Mouse (Mus musculus): Measurements from ENCODE around the gene Plcb1. TPM values are rescaled to one million over a fixed set of nuclear protein-coding genes. Genes with fewer than 3 reads are reported as not detected.

Plcb1 gene
- total RNA-seq, 1 experiment, result 0.89 TPM

DNA sequence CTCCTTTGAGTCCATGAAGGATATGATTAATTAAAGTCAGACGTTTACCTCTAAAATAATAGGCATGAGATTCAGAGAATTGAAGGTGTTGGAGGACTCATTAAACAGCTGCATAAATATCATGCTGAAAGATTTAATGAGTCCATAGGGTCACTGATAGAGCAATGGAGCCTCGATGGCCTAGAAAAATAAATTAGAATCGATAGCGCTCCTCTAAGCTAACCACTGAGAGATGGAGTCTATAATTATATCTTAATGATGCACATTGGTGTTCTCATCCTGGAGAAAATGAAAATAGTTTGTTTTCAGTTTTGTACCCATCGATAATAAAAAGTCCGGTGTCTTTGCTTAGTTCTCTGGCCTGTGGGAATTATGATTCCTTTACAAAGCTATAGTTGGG is 617.5 kb downstream of the Plcb1 start:
- no peak overlapping the region for H3K9ac ChIP-seq (ENCODE audit: insufficient read depth, low read depth, low read length, poor library complexity, severe bottlenecking)
- H3K4me1 ChIP-seq (ENCODE audit: control insufficient read depth in 2 of 2, insufficient read depth in 2 of 2, low read length in 2 of 2, poor library complexity in 1 of 2), result no peaks in the 10 kb centered on the region
- no peaks in the 10 kb centered on the region for H3K36me3 ChIP-seq (ENCODE audit: control insufficient read depth, insufficient read depth, low read length, poor library complexity, severe bottlenecking)
- H3K4me3 ChIP-seq (ENCODE audit: insufficient read depth in 1 of 2, low read depth in 1 of 2, low read length in 2 of 2, poor library complexity in 1 of 2, severe bottlenecking in 1 of 2), result no peak overlapping the region
- no peak overlapping the region for H3K27ac ChIP-seq (ENCODE audit: insufficient read depth, low read depth, low read length, poor library complexity, severe bottlenecking)
- no peak for DNase-seq (ENCODE audit: low read depth, low spot score)
- in situ Hi-C loops (cut with MboI; ENCODE audit: low sequenced_read_pairs in 2 of 2, unreplicated experiment in 2 of 2), result no loop called here
- no peaks in the 10 kb centered on the region for H3K9me3 ChIP-seq (ENCODE audit: control insufficient read depth, insufficient read depth, low read depth, low read length)
- no peak for TF ChIP-seq MAFK (IDR thresholded peaks at IDR 0.05; ENCODE audit: insufficient read depth, low read depth, low read length)
- TF ChIP-seq ZC3H11A (IDR thresholded peaks at IDR 0.05; ENCODE audit: borderline replicate concordance, low read depth, low read length), result no peak

DNA sequence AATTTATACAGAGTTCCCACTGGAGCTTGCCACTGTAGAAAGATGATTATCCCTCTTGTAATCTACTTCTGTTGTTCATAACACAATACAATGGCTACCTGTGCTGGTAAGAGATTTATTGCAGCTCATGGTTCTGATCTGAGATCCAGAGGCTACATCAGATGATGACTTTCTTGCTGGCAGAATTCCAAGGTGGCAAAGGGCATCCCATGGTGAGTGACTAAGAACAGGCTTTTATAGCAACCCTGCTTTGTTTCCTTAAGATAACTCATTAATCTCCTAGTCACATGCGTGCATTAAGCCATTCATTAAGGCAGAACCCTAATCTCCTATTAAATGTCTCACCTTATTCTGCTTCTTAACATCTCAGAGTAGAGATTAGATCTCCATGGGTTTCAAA is 618.2 kb downstream of the Plcb1 start:
- H3K36me3 ChIP-seq (ENCODE audit: control insufficient read depth, insufficient read depth, low read length, poor library complexity, severe bottlenecking), result no peaks in the 10 kb centered on the region
- no peaks in the 10 kb centered on the region for H3K4me1 ChIP-seq (ENCODE audit: control insufficient read depth in 2 of 2, insufficient read depth in 2 of 2, low read length in 2 of 2, poor library complexity in 1 of 2)
- H3K9ac ChIP-seq (ENCODE audit: insufficient read depth, low read depth, low read length, poor library complexity, severe bottlenecking), result no peak overlapping the region
- in situ Hi-C loops (cut with MboI; ENCODE audit: low sequenced_read_pairs in 2 of 2, unreplicated experiment in 2 of 2), result no loop called here
- H3K4me3 ChIP-seq (ENCODE audit: insufficient read depth in 1 of 2, low read depth in 1 of 2, low read length in 2 of 2, poor library complexity in 1 of 2, severe bottlenecking in 1 of 2), result no peak overlapping the region
- no peak overlapping the region for H3K27ac ChIP-seq (ENCODE audit: insufficient read depth, low read depth, low read length, poor library complexity, severe bottlenecking)
- TF ChIP-seq CHD2 (IDR thresholded peaks at IDR 0.05; ENCODE audit: low read depth, low read length), result no peak
- no peak for TF ChIP-seq MAFK (IDR thresholded peaks at IDR 0.05; ENCODE audit: insufficient read depth, low read depth, low read length)
- TF ChIP-seq ZC3H11A (IDR thresholded peaks at IDR 0.05; ENCODE audit: borderline replicate concordance, low read depth, low read length), result no peak
- TF ChIP-seq HCFC1 (IDR thresholded peaks at IDR 0.05; ENCODE audit: borderline replicate concordance, insufficient read depth, low read length), result no peak
- no peak for TF ChIP-seq ZNF384 (IDR thresholded peaks at IDR 0.05; ENCODE audit: low read depth, low read length)
- H3K9me3 ChIP-seq (ENCODE audit: control insufficient read depth, insufficient read depth, low read depth, low read length), result no peaks in the 10 kb centered on the region
- DNase-seq (ENCODE audit: low read depth, low spot score), result no peak

DNA sequence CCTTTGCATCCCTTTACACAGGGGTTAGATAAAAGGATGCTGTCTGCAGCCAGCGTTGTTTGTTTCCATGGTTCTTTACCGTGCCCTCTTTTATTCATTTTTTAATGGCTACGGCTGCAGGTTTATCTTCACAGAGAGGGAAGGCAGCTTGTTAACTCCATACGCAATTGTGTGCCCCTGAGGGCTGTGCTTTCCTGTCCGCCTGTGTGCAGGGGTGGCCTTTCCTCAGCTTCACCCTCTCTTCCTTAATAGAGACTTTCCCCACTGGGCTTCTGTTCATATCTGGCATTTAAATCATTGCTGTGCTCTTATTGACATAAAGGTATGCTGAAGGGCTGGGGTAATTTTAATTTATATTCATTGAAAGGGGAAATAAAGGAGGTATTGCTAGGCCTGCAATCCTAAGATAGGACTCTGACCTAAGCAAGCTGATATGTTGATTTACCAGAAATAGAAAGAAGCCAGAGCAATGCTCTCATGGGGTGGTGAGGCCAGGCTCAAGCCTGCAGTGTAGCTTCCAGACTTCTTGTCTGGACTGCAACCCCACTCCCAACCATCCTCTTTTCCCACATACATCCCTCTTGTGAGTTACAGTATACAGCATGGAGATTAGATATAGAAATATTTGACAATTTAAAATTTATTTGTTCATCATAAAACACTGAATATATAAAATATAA is 623.7 kb downstream of the Plcb1 start:
- no peaks in the 10 kb centered on the region for H3K36me3 ChIP-seq (ENCODE audit: control insufficient read depth, insufficient read depth, low read length, poor library complexity, severe bottlenecking)
- in situ Hi-C loops (cut with MboI; ENCODE audit: low sequenced_read_pairs in 2 of 2, unreplicated experiment in 2 of 2), result no loop called here
- H3K4me3 ChIP-seq (ENCODE audit: insufficient read depth in 1 of 2, low read depth in 1 of 2, low read length in 2 of 2, poor library complexity in 1 of 2, severe bottlenecking in 1 of 2), result no peak overlapping the region
- H3K9ac ChIP-seq (ENCODE audit: insufficient read depth, low read depth, low read length, poor library complexity, severe bottlenecking), result no peak overlapping the region
- H3K4me1 ChIP-seq (ENCODE audit: control insufficient read depth in 2 of 2, insufficient read depth in 2 of 2, low read length in 2 of 2, poor library complexity in 1 of 2), result no peaks in the 10 kb centered on the region
- no peak for DNase-seq (ENCODE audit: low read depth, low spot score)
- no peaks in the 10 kb centered on the region for H3K9me3 ChIP-seq (ENCODE audit: control insufficient read depth, insufficient read depth, low read depth, low read length)
- H3K27ac ChIP-seq (ENCODE audit: insufficient read depth, low read depth, low read length, poor library complexity, severe bottlenecking), result no peak overlapping the region
- TF ChIP-seq ZNF384 (IDR thresholded peaks at IDR 0.05; ENCODE audit: low read depth, low read length) (no peak), HCFC1 (IDR thresholded peaks at IDR 0.05; ENCODE audit: borderline replicate concordance, insufficient read depth, low read length) (no peak), MAFK (IDR thresholded peaks at IDR 0.05; ENCODE audit: insufficient read depth, low read depth, low read length) (no peak), CHD2 (IDR thresholded peaks at IDR 0.05; ENCODE audit: low read depth, low read length) (no peak), ZC3H11A (IDR thresholded peaks at IDR 0.05; ENCODE audit: borderline replicate concordance, low read depth, low read length) (no peak)

DNA sequence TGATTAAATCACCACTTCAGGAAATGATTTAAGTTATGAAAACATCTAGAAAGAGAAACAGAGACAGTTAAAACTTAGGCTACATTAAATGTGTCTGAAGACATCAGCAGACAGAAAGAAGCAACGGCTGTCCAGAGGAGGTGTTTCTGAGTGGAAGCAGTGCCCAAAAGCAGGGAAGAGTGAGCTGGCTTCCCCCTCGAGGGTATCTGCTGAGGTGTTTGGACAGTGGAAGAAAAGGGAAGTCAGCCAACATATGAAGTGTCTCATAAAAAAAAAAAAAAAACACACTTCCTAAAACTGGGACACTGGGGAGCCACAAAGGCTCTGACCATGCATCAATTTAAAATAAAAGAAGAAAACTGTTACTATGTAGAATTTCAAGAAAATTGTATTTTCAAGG is 625.8 kb downstream of the Plcb1 start:
- in situ Hi-C loops (cut with MboI; ENCODE audit: low sequenced_read_pairs in 2 of 2, unreplicated experiment in 2 of 2), result no loop called here
- H3K4me3 ChIP-seq (ENCODE audit: insufficient read depth in 1 of 2, low read depth in 1 of 2, low read length in 2 of 2, poor library complexity in 1 of 2, severe bottlenecking in 1 of 2), result no peak overlapping the region
- DNase-seq (ENCODE audit: low read depth, low spot score), result no peak

DNA sequence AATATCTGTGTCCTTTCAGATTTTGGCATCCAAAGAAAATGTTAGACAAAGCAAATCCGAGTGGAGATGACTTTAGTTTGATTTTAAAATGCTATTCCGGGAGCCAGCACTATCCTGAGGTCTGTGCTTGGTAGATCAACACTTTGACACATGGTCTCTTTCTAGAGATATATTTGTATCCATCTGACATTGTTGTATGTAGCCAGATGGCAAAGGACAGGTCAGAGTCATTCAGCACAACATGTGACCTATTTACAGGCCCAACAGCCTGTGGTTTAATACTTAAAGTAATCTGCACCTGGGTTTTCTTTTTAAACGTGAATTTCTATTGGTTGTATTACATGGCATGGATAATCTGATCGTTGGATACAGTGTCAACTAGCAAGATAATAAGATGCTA is 629.3 kb downstream of the Plcb1 start:
- Histone ChIP-seq H3K9me3 (ENCODE audit: control insufficient read depth, insufficient read depth, low read depth, low read length) (no peaks in the 10 kb centered on the region), H3K4me1 (ENCODE audit: control insufficient read depth in 2 of 2, insufficient read depth in 2 of 2, low read length in 2 of 2, poor library complexity in 1 of 2) (no peaks in the 10 kb centered on the region), H3K9ac (ENCODE audit: insufficient read depth, low read depth, low read length, poor library complexity, severe bottlenecking) (no peak overlapping the region), H3K4me3 (ENCODE audit: insufficient read depth in 1 of 2, low read depth in 1 of 2, low read length in 2 of 2, poor library complexity in 1 of 2, severe bottlenecking in 1 of 2) (no peak overlapping the region), H3K27ac (ENCODE audit: insufficient read depth, low read depth, low read length, poor library complexity, severe bottlenecking) (no peak overlapping the region), H3K36me3 (ENCODE audit: control insufficient read depth, insufficient read depth, low read length, poor library complexity, severe bottlenecking) (no peaks in the 10 kb centered on the region)
- DNase-seq (ENCODE audit: low read depth, low spot score), result no peak
- in situ Hi-C loops (cut with MboI; ENCODE audit: low sequenced_read_pairs in 2 of 2, unreplicated experiment in 2 of 2), result no loop called here
- TF ChIP-seq MAFK (IDR thresholded peaks at IDR 0.05; ENCODE audit: insufficient read depth, low read depth, low read length), result no peak
- TF ChIP-seq ZNF384 (IDR thresholded peaks at IDR 0.05; ENCODE audit: low read depth, low read length), result no peak
- TF ChIP-seq CHD2 (IDR thresholded peaks at IDR 0.05; ENCODE audit: low read depth, low read length), result no peak
- no peak for TF ChIP-seq ZC3H11A (IDR thresholded peaks at IDR 0.05; ENCODE audit: borderline replicate concordance, low read depth, low read length)

More for the DNA sequence above, 625.8 kb downstream of the Plcb1 start:
- Histone ChIP-seq H3K36me3 (ENCODE audit: control insufficient read depth, insufficient read depth, low read length, poor library complexity, severe bottlenecking) (no peaks in the 10 kb centered on the region), H3K27ac (ENCODE audit: insufficient read depth, low read depth, low read length, poor library complexity, severe bottlenecking) (no peak overlapping the region), H3K9ac (ENCODE audit: insufficient read depth, low read depth, low read length, poor library complexity, severe bottlenecking) (no peak overlapping the region), H3K9me3 (ENCODE audit: control insufficient read depth, insufficient read depth, low read depth, low read length) (no peaks in the 10 kb centered on the region), H3K4me1 (ENCODE audit: control insufficient read depth in 2 of 2, insufficient read depth in 2 of 2, low read length in 2 of 2, poor library complexity in 1 of 2) (no peaks in the 10 kb centered on the region)
- no peak for TF ChIP-seq MAFK (IDR thresholded peaks at IDR 0.05; ENCODE audit: insufficient read depth, low read depth, low read length)
- no peak for TF ChIP-seq ZC3H11A (IDR thresholded peaks at IDR 0.05; ENCODE audit: borderline replicate concordance, low read depth, low read length)
- TF ChIP-seq HCFC1 (IDR thresholded peaks at IDR 0.05; ENCODE audit: borderline replicate concordance, insufficient read depth, low read length), result no peak
- no peak for TF ChIP-seq ZNF384 (IDR thresholded peaks at IDR 0.05; ENCODE audit: low read depth, low read length)
- TF ChIP-seq CHD2 (IDR thresholded peaks at IDR 0.05; ENCODE audit: low read depth, low read length), result no peak
